Mouse (Mus musculus): ENCODE measurements around the gene Ly6g6d. TPM values are rescaled to one million over a fixed set of nuclear protein-coding genes. Genes with fewer than 3 reads are reported as not detected.

The Ly6g6d gene
- total RNA-seq, 2 experiments from 2014 or later = 0.63 to 1.5 TPM

DNA sequence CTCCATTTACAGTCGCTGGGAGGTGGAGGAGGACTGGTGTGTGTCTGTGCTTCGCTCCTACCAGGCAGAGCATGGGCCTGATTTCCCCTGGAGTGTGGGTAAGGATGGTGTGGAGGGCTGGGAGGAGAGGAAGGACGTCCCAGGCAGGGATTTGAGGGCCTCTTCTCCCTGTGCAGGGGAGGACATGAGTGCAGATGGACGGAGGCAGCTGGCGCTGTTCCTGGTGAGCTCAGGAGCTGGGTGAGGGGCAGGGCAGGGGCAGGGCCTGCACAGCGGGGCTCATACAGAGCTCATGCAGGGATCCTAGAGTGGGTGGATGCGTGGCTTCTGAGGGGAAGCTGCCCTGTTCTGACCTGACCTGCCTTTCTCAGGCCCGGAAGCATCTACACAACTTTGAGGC lies 24.4 kb upstream of the Ly6g6d start:
- intact Hi-C loops (cut with DNase I) = no loop called here
- no peak for DNase-seq (ENCODE audit: low spot score in 2 of 2)

DNA sequence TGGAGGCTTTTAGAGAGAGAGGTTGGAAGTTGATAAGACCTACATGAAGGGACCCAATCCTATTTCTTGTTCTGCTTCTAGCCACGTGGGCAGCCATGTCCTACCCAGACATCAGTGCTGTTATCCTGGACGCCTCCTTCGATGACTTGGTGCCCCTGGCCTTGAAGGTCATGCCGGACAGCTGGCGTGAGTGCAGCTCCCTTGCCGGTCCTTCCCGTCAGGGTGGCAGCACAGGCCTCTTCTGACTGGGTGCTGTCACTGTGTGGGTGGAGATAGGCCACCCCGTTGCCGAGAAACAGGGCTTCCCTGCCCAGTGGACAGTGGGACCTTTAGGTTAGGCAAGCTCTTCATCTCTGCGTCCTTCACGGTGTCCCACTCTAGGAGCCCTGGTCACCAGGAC lies 23.3 kb upstream of the Ly6g6d start:
- intact Hi-C loops (cut with DNase I) = no loop called here
- DNase-seq (ENCODE audit: low spot score in 2 of 2) = no peak

DNA sequence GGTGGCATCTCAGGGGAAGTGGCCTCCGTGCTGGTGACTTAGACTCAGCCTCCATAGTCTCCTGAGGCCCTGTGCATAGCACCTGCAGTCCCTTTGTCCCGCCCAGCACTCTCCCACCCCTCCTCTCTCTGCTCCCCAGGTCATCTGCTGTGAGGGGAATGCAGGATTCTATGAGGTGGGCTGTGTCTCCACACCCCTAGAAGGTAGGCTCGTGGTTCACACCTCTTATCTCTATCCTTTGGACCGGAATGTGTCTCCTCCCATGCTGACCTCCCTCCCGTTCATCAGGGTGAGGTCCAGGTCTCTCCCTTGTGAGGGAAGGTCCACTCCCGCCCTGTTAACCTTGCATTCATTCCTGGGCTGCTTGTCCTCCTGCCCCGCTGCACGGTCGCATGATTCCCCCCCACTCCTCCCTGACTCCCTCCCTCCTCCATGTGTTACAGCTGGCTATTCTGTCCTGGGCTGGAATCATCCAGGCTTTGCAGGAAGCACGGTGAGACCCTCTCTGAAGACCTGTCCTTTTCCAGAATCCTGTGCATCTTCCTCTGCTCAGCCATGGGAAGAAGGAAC lies 22.4 kb upstream of the Ly6g6d start:
- DNase-seq (ENCODE audit: low spot score in 2 of 2) = no peak
- intact Hi-C loops (cut with DNase I) = no loop called here

GRCm38 (mm10) chr17:35097164-35097655 lies 19.3 kb upstream of the Ly6g6d start:
- peak; percentile 59 to 60 for DNase-seq (ENCODE audit: low spot score in 2 of 2)

DNA sequence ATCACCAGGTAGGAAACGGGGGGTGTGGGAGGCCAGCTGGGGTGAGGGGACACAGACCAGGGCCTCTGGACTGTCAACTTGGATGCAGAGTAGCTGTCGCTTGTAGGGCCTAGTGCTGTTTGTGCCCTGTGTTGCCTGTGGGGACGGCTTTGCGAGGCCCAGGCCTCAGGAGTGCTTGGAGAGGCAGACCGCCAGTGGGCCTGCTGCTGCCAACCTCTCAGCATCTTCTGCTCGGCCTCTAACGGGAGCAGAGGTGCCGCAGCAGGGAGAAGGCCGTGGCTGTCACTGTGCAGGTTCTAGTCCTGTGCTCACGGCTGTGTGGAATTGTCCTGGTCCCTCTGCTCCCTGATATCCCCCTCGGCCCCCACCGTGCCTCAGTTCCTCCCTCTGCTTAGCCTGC lies 18.7 kb upstream of the Ly6g6d start:
- no peak for DNase-seq (ENCODE audit: low spot score in 2 of 2)
- intact Hi-C loops (cut with DNase I) = no loop called here

More at GRCm38 (mm10) chr17:35097164-35097655, 19.3 kb upstream of the Ly6g6d start:
- intact Hi-C loops (cut with DNase I) = no loop called here

GRCm38 (mm10) chr17:35094475-35095365 lies 16.9 kb upstream of the Ly6g6d start:
- intact Hi-C loops (cut with DNase I) = no loop called here
- no peak for DNase-seq (ENCODE audit: low spot score in 2 of 2)

GRCm38 (mm10) chr17:35092403-35093198 lies 14.7 kb upstream of the Ly6g6d start:
- intact Hi-C loops (cut with DNase I) = no loop called here
- no peak for DNase-seq (ENCODE audit: low spot score in 2 of 2)

- intact Hi-C loops (cut with DNase I) = no loop called here
- DNase-seq (ENCODE audit: low spot score in 2 of 2) = no peak
Observed at GRCm38 (mm10) chr17:35090166-35090932, 12.5 kb upstream of the Ly6g6d start.

- intact Hi-C loops (cut with DNase I) = no loop called here
Observed at GRCm38 (mm10) chr17:35088825-35089644, 11.2 kb upstream of the Ly6g6d start, which contains the start of gene Abhd16a. Gene Abhd16a, plus strand, starts transcription at chr17:35089263.

GRCm38 (mm10) chr17:35088151-35088550 lies 10.3 kb upstream of the Ly6g6d start:
- intact Hi-C loops (cut with DNase I) = no loop called here
- no peak for DNase-seq (ENCODE audit: low spot score in 2 of 2)

More at GRCm38 (mm10) chr17:35088825-35089644, 11.2 kb upstream of the Ly6g6d start, which contains the start of gene Abhd16a:
- peak; percentile 96 for DNase-seq (ENCODE audit: low spot score in 2 of 2)

- intact Hi-C loops (cut with DNase I) = no loop called here
Observed at GRCm38 (mm10) chr17:35085208-35085865, 7.5 kb upstream of the Ly6g6d start, which contains the start of gene Ly6g6f. Gene Ly6g6f, minus strand, starts transcription at chr17:35085610.

DNA sequence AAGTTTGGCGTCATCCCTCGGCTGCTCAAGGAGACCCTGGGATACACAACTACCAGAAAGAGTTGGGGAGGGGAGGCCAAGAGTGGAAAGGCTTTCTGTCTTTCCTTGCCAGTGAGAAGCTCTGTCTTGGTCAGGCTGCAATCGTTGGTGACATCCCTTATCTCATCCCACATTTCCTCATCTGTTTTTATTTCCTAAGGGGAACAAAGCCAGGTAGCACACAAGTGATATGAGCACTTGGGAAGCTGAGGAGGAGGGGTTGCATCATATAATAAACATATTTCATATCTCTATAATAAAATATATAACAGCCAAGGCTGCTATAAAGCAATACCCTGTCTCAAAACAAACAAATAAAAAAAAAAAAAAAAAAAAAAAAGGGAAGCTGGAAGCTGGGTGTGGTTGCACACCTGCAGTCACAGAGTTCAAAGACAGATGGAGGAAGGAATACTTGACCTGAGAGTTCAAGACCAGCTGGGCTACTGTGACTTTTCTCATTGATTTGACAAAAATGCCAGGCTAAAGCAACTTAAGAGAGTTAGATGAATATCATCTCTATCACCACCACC lies 6.1 kb upstream of the Ly6g6d start:
- no peak for DNase-seq (ENCODE audit: low spot score in 2 of 2)
- intact Hi-C loops (cut with DNase I) = no loop called here

More at GRCm38 (mm10) chr17:35085208-35085865, 7.5 kb upstream of the Ly6g6d start, which contains the start of gene Ly6g6f:
- DNase-seq (ENCODE audit: low spot score in 2 of 2) = no peak

- DNase-seq (ENCODE audit: low spot score in 2 of 2) = no peak
- intact Hi-C loops (cut with DNase I) = no loop called here
Observed at GRCm38 (mm10) chr17:35082841-35083576, 5.1 kb upstream of the Ly6g6d start.

DNA sequence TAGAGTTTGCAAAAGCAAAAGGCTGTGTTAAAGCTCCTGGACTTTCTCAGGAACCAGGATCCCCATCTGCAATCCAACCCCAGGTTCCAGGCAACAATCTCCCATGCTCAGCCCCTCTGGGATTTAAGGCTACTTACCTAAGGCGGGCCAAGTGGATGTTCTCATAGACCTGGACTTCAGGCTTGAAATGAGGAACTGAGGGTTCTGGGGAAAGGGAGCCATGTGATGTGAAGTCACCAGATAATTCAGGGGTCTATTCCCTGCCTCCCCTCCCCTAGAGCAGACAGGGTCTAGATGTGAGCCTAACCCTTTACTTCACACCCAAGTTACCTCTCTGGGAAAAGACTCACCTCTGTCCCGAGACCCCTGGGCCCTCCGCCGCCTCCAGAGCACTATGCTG lies 2.8 kb upstream of the Ly6g6d start:
- no peak for DNase-seq (ENCODE audit: low spot score in 2 of 2)
- intact Hi-C loops (cut with DNase I) = no loop called here

DNA sequence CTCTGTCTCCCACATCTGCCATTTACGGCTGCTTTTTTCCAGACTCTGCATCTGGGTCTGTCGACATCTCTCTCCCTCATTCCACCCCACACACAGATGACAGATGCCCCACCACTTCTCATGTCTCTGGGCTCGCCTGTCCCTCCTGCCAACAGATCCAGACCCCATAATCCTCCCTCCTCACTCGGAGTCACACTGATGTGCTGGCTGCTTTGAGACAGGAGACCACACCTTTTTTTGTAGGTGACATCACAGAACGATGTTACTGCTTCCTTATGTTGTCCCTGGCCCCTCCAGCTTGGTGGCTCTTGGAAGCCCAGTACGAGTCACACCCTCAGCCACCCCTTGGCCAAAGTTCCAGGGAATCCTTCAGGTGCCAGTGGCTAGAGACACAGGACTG lies 2.4 kb upstream of the Ly6g6d start:
- intact Hi-C loops (cut with DNase I) = no loop called here

GRCm38 (mm10) chr17:35079778-35080177 lies 1.9 kb upstream of the Ly6g6d start:
- no peak for DNase-seq (ENCODE audit: low spot score in 2 of 2)
- intact Hi-C loops (cut with DNase I) = no loop called here

More for the DNA sequence above, 2.4 kb upstream of the Ly6g6d start:
- DNase-seq (ENCODE audit: low spot score in 2 of 2) = no peak

GRCm38 (mm10) chr17:35077285-35077684 lies 580 bp downstream of the Ly6g6d start:
- no peak for DNase-seq (ENCODE audit: low spot score in 2 of 2)
- intact Hi-C loops (cut with DNase I) = no loop called here
